Mouse (Mus musculus) A20 (cell line): ENCODE data around the gene Ptk7.

Experiments used
- DNase-seq: peaks from one replicate; pipeline ENCODE4 v3.0.0-alpha.2; 2011; ENCODE audit warnings: low read depth, low spot score

The Ptk7 gene

DNA sequence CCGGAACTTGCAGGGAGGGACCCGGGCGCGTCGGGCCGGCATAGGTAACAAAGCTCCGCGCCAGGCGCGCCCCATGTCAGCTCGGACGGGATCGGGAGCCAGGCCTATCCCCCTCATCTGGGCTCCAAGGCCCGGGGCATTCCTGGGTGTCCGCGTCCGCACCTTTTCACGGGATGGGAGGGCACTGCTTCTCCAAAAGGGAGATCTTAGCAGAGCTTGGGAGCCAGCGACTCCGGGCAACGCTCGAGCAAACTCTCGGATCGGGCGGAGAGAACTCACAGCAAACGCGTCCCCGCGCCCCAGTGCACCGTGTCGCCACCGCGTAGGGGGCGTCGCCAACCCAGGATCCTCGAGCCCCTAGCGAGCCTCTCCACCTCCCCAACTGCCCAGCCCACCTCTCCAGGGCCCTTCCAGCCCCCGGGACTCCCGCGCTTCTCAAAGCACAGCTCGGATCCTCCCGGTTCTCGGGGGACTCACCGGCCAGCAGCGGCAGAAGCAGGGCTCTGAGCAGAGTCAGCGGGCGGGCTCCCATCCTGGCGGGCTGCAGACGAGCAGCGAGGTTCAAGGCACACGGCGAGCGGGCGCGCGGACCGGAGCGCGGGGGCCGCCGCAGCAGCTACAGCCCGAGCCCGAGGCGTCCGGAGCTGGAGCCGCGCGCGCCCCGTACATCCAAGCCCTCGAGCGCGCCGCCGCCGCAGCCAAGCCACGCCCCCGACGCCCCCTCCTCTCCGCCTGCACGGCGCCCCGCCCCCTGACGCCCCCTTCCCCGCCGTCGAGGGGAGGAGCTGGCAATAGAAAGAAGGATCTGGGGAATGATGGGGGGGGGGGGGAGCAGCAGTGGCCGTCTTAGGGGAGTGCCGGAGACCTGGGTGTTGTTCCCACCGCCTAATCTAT lies at the start of gene Ptk7:
Gene Ptk7 (minus strand): TSS at position 714 of the 894 bp plus-strand sequence.
- no peak for DNase-seq

DNA sequence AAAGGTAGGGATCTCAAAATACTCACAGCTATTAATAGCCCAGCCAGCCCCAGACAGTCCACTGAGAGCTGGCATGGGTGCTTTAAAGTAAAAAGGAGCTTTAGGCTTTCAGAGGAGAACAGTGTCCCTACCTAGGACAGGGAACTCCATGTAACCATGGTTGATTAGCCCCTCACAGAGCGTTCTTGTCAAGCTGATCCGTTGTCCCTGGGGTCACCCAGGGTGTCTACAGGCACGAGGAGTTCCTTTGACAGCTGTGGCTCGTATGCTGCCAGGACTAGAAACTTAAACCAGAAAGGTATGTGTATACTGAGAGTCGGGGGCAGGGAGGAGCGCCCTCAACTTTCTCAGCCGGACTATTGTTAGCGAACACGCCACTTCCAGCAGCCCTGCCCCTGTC lies 49.6 kb upstream of the Ptk7 start:
- no peak for DNase-seq

DNA sequence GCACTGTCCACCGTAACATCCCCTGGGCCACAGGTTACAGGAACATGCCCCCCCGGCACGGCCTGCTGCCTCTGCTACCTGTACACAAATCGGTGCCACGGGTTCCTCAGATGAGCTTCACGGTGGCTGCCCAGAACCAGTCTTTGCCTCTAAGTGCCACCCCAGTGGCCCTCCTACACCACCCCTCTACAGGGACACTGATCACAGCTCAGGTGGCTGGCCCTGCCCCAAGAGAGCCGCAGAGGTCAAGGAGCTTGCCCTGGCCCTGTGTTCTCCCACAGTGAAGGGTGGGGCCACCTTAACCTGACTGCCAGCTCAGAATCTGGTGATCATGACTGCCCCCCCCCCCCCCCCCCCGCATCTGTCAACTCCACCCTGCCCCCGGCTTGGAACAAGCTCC lies 49.1 kb upstream of the Ptk7 start, which contains the start of gene Mea1:
Gene Mea1 (plus strand): TSS at position 378 of the 400 bp plus-strand sequence.
- no peak for DNase-seq

DNA sequence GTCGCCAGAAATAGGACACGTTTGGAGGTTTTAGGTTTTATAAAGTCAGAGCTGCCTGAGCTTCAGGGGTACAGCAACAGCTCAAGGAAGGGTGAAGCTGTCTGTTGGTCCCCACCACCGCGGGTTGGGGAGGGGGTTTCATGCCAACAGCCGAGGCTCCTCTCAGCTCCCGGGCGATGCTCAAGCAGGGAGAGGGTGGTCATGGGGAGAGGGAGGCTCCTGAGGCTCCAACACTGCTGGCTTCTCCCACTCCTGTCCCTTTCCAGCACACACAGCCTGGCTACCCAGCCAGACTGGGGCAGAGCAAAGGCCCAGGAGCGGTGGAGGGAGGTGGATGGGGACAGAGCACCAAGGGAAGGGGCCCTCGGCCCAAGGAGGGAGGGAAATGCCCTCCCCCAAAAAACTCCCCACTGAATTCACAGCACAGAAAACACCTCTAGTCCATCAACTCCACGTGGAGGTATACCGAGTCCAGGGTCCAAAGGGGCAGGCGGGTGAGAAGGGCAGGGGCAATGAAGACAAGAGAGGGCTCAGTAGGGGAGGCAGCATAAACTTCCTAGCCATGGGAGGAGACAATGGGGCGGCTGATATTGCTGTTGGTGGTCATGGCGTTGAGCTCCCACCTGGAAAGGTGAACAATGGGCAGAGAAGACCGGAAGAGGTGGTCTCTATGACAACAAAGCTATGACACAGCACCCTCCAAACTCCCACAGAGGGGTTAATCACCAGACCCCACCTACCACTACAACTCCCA lies 45.4 kb upstream of the Ptk7 start:
- DNase-seq, result no peak

DNA sequence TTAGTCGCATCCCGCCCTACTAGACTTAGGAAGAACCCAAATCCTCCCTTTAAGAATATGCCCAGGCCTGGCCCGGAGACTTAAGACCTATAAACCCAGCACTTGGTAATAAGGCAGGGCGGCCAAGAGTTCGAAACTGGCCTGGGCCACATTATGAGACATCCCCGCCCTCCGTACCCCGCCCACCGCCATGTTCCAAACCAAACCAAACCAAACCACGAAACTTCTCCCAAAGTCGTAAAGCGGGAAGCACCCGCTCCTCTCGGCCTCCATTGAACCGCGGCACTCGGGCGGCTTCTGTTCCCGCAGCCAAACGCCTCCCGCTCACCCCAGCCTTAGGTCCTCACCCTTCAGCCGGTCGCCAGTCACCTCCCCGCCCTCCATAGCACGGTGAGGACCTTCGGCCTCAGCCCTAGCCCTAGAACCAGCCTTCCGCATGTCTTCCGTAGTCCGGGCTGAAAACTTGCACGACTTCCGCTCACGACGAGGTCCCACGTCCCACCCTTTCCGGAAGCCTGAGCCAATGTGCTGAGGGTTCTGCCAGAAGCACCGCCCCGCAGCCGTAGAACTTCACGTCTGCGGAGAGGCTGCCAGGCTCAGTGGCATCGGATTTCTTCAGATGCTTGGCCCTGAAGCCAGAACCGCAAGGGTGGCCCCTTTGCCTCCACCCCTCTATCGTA lies 44.7 kb upstream of the Ptk7 start, which contains the start of gene Rrp36:
Gene Rrp36 (minus strand): TSS at position 503 of the 680 bp plus-strand sequence.
- peak; percentile 94 for DNase-seq

DNA sequence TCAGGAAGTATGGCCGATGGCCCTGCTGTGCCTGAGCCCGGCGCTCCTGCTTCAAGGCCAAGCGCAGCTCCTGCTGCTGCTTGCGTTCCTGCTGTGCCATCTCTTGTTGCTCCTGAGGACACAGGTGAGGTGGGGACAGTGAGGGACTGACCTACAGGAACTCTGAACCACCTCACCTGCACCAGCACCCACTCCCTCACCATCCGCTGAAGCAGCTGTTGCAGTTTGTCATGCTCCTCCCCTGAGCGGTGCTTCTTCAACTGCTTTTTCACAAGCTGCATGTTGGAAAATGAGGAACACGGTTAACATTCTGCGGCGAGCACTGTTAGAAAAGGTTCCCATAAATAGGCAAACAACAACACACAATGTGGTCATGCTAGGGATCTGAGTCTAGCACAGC lies 40.6 kb upstream of the Ptk7 start:
- no peak for DNase-seq

DNA sequence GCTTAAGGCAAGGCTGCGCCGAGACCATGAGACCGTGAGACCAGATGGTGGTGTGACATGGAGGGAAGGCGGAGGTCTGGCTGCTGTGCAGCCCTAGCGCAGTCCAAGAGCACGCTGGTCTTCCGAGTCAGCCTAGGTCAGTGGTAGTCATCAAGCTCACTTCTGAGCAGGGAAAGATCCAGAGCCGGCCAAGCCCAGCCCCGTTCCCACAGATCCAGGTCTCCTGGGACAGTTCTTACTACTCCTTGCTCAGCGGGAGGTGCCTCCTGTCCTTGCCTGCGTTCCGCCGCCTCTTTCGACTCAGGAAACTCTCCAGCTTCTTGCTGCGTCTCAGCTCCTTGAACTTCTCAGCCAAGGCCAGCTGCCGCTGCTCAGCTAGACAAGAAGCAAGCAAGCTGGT lies 38.4 kb upstream of the Ptk7 start:
- DNase-seq, result no peak

DNA sequence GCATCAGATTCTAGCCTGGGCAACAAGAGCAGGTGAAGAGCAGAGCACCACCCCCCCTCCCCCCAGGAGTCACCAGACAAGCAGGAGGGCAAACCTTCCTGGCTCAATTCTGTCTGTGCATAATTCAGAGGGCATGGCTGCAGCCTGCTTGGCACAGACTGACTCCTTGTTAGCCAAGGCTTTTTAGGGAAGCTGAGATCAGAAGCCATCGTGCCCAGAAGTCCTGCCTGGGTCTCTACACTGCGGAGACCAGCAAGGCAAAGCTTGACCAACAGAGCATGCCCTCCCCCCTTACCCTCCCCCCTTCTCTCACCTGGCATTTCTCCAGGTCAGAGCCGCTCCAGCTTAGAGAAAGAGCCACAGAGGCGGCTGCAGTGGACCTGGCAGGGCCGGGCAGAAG lies 33.4 kb upstream of the Ptk7 start:
- DNase-seq, result no peak

DNA sequence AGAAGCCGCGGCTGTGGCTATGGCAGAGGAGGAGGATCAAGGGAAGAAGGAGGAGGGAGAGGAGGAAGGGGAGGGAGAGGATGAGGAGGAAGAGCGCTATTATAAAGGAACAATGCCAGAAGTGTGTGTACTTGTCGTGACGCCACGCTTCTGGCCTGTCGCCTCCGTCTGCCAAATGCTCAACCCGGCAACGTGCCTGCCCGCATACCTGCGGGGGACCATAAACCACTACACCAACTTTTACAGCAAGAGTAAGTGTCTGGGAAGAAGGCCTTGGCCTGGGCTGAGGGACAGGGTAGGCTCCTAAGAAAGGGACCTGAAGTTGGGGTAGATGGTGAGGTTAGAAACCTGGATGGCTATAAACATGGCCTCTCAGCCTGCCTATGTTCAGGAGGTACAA lies 32.7 kb upstream of the Ptk7 start:
- no peak for DNase-seq

DNA sequence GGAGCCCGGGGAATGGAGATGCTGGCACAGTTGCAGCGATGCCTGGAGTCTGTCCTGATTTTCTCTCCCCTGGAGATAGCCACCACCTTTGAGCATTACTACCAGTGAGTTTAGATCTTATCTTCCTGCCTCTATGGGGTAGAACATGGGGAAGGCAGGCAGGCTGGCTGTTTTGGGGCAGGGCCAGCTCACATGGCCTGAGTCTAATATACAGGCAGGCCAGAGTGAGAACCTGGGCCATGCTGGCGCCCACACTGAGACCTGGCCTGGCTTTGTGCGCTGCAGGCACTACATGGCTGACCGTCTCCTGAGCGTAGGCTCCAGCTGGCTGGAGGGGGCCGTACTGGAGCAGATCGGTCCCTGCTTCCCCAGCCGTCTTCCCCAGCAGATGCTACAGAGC lies 32.0 kb upstream of the Ptk7 start:
- no peak for DNase-seq

DNA sequence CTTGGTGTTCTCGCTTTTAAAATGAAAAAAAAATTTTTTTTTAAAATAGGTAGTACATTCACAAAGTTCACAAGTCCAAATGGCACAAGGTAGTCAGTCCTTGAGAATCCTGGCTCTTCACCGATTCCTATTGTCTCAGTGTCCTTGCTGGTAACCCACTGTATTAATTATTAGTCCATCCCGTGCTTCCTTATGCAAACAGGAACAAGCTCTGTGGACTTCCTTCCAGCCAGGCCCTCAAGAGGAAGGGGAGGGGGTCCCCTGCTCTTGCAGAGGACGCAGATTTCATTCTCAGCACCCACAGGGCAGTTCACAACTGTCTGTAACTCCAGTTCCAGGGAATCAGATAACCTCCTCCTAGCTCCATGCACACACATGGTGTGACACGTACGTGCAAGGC lies 26.8 kb upstream of the Ptk7 start:
- no peak for DNase-seq

DNA sequence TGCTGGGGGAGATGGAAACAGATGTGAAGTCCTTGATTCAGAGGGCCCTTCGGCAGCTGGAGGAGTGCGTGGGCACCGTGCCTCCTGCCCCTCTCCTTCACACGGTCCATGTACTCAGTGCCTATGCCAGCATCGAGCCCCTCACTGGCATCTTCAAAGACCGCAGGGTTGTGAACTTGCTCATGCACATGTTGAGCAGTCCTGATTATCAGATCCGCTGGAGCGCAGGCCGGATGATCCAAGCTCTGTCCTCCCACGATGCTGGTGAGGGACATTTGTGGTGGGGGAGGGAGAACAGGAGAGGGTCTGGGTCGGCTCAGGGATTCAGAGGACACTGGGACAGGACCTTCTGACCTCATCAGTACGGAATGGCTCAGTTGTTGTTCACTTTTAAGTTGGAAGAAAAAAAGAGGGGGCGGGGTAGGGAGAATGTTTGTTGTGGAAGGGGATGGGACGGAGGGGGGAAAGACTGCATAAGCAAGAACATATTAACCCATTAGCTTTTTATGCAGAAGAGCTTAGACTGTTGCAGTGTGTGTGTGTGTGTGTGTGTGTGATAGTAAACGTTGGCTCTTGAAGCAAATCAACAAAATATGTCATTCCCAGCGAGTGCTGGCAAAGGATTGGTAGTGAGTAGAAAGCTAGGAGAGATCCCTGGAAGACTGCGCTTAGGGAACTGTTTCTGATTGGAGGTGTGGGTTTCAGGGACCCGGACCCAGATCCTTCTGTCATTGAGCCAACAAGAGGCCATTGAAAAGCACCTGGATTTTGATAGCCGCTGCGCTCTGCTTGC lies 22.6 kb upstream of the Ptk7 start:
- no peak for DNase-seq

DNA sequence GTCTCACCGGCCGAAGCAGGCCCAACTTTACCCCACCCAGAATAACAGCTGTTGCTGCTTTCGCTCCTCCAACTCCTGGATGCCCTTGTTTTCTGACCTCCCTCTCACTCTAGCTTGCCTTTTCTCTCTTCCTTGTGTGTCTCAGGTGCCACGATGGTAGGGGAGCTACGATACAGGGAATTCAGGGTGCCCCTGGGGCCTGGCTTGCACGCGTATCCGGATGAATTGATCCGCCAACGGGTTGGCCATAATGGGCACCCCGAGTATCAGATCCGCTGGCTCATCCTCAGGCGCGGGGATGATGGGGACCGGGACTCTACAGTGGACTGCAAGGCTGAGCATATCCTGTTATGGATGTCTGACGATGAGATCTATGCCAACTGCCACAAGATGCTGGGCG lies 22.0 kb upstream of the Ptk7 start:
- DNase-seq, result no peak

DNA sequence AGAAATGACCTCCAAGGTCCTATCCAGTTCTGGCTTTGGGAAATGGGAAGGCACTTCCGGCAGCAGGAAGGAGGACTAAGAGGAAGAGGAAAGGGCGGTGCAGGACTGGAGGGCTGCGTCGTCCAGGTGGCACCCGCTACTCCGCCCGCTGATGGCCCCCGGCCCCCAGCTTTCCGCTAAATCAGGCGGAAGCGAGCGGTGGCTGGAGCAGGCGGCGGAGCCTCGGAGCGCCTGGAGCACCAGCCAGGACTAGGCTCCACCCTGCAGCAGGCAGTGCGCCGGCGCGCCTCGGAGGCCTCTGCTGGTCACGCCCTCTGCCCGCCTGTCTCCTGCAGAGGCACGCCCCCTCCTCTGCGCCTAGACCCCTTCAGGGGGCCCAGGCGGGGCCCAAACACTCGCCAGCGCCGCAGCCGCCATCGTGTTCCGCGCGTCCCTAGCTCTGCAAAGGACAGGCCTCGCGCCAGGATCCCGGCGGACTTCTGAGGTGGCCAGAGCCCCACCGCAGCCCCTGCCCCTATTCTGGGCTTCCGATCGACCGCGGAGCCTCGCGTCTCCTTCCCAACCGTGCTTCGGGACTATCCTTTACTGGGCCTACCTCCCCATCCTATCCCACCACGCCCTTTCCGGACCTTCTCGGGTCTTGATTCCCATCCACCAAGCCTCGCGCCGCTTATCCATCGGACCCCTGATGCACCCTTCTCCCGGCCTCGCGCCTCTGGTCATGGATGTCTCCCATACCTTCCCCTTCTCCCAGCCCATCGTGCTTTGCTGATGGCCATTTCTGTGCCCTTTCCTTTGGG lies 21.1 kb upstream of the Ptk7 start, which contains the start of gene Cul7:
Gene Cul7 (plus strand): TSS at position 106 of the 800 bp plus-strand sequence.
- DNase-seq, result no peak

DNA sequence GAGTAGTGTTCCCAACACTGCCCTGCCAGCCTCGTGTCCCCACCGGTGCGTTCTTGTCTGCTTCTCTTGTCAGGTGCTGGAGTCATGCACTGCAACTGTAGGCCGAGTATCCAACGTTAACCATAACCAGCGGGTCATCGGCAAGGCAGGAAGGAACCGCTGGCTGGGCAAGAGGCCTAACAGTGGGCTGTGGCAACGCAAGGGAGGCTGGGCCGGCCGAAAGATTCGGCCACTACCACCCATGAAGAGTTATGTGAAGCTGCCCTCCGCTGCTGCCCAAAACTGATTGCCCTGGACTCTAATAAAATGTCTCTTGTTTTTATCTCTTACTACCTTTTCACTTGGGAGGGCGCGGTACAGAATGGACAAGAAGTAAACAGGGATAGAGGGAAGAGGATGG lies 20.5 kb upstream of the Ptk7 start:
- DNase-seq, result no peak

DNA sequence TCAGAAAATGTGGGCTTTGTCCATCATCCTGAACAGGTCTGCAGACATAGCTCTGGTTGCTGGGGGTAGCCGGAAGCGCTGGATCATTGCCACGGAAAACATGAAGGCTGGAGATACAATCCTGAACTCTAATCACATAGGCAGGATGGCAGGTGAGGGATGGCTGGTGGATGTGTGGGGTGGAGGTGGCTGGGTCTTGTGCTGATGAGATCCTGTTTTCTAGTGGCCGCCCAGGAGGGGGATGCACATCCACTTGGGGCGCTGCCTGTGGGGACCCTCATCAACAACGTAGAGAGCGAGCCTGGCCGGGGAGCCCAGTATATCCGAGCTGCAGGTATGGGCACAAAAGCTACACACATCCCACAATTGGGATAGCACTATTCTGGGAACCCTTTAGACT lies 19.1 kb upstream of the Ptk7 start:
- DNase-seq, result no peak

DNA sequence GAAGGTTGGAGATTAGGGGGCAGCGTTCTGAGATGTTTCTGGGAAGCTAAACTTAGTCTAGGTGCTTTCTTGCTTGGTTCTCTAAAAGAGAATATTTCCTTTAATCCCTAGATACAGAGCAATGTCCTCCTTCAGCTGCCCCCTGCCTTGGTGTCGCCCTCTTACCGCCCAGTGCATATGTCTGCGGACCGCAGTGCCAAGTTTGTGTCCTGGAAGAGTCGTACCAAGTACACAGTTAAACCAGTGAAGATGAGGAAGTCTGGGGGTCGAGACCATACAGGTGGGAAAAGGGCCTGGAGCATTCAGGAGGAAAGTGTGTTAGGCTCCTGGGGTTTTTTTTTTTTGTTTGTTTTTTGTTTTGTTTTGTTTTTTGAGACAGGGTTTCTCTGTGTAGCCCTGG lies 18.0 kb upstream of the Ptk7 start:
- no peak for DNase-seq

DNA sequence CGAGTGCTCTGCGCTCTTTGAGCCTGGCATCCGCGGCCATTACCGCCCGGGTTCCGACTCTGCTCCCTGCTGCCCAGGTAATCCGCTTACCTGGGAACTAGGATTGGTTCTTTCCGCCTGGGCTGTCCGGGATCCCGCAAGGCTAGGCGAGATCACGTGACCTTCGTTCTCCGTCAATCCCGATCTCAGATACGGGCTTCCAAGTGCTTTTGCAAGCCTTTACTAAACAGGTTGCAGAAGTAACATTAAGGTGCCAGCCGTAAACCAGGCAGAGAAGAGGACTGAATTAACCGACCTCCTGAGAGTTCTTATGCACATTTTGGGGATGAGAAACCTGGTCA lies 17.0 kb upstream of the Ptk7 start:
- no peak for DNase-seq

DNA sequence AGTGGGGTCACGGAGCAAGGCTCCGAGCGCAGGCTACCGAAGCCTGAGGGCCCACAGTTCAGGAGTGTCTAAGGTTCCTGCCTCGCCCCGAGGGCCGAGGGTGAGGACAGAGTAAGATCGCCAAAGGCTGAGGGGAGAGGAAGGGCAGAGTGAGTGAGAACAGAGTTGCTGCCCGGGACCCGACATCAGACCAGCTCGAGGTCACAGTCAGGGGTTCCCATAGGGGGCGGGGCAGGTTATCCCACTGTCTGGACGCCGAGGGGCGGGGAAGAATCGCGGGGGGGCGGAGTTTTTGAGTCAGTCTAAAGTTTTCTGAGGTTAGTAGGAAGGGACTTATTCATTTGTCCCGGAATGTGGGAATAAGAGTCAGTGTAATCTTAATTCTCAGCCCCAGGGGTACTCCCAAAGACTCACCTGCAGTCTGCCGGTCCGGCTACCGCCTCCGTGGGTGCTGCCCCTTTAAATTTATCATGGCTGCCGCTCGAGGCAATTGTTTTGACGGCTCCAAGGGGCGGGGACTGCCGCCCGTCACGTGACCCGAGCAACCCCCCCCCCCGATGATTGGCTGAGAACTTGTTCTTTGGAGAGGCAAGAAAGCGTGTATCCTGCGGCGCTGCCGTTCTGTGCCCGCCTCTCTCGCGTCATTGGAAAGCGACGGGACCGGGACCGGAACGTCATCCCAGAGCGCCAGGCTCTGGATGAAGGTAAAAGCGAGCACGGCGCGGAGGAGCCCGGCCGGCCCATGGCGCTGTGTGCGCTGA lies 16.4 kb upstream of the Ptk7 start, which contains the start of the genes Klc4 and Mrpl2:
Gene Klc4 (minus strand): TSS at position 462 of the 761 bp plus-strand sequence.
Gene Mrpl2 (plus strand): TSS at position 669 of the 761 bp plus-strand sequence.
- DNase-seq, result peak; percentile 100
